8 mouse cellular contexts compared by ENCODE assay signal in genomic region chr6:52936995-52937394, GRCm38 (mm10).
DNase-seq lines count a peak whose midpoint lies in the region; ATAC-seq and TF ChIP-seq lines count a peak whose summit lies in the region.

No protein-coding gene starts in this region.

- no peaks in the 10 kb centered on the region for H3K9me3 ChIP-seq in hindbrain, postnatal 0 days (ENCODE audit: low read length)
- no peaks in the 10 kb centered on the region for H3K9me3 ChIP-seq in hindbrain, embryonic 10.5 days

- no peak overlapping the region for H3K4me3 ChIP-seq in hindbrain, postnatal 0 days (ENCODE audit: low read length)
- no peak overlapping the region for H3K4me3 ChIP-seq in hindbrain, embryonic 10.5 days
- no peak overlapping the region for H3K4me3 ChIP-seq in layer of hippocampus, adult 2 months

- no peak overlapping the region for H3K4me2 ChIP-seq in hindbrain, postnatal 0 days (ENCODE audit: low read depth, low read length)

- no peaks in the 10 kb centered on the region for H3K4me1 ChIP-seq in hindbrain, postnatal 0 days (ENCODE audit: insufficient read depth, low read length)
- peaks cover 15% of the 10 kb centered on the region for H3K4me1 ChIP-seq in hindbrain, embryonic 10.5 days (replicated peaks)

- ATAC-seq in hindbrain, postnatal 0 days, result no peak
- ATAC-seq in granulocyte monocyte progenitor cell, adult 5-6 weeks (replicated peaks; ENCODE audit: poor library complexity, severe bottlenecking), result no peak

- TF ChIP-seq CTCF in hindbrain, postnatal 0 days (IDR thresholded peaks at IDR 0.05; ENCODE audit: low read depth), result no peak
- TF ChIP-seq CTCF in layer of hippocampus, adult 2 months (conservative IDR thresholded peaks at IDR 0.05), result no peak

- WGBS in hindbrain, postnatal 0 days, result 32% methylated on average over 10 of the region's 10 CpGs
- WGBS in hindbrain, embryonic 10.5 days, result 90% methylated on average over 10 of the region's 10 CpGs

- no peaks in the 10 kb centered on the region for H3K36me3 ChIP-seq in hindbrain, postnatal 0 days (ENCODE audit: insufficient read depth, low read length)
- H3K36me3 ChIP-seq in hindbrain, embryonic 10.5 days, result no peaks in the 10 kb centered on the region

- no peak overlapping the region for H3K27ac ChIP-seq in hindbrain, postnatal 0 days
- no peak overlapping the region for H3K27ac ChIP-seq in hindbrain, embryonic 10.5 days
- no peak overlapping the region for H3K27ac ChIP-seq in layer of hippocampus, adult 2 months

- H3K27me3 ChIP-seq in hindbrain, postnatal 0 days (ENCODE audit: insufficient read depth, low read length), result no peaks in the 10 kb centered on the region
- H3K27me3 ChIP-seq in hindbrain, embryonic 10.5 days (ENCODE audit: insufficient read depth, poor library complexity, severe bottlenecking), result no peaks in the 10 kb centered on the region

- DNase-seq in hindbrain, postnatal 0 days (ENCODE audit: low spot score), result peak; percentile 82
- DNase-seq in hindbrain, embryonic 10.5 days (ENCODE audit: low spot score), result no peak
- DNase-seq in urinary bladder, postnatal 25 days (ENCODE audit: low spot score), result peak; percentile 34
- DNase-seq in urinary bladder, postnatal 36 days (ENCODE audit: low spot score in 2 of 2), result no peak
- peak; percentile 89 for DNase-seq in kidney, postnatal 10 days
- DNase-seq in layer of hippocampus, adult 2 months (ENCODE audit: low spot score in 2 of 2), result no peak
- DNase-seq in c-Kit-positive CD71-positive TER-119-positive erythroid progenitor cells, embryonic 14.5 days (ENCODE audit: low spot score), result no peak

- H3K9ac ChIP-seq in hindbrain, postnatal 0 days (replicated peaks; ENCODE audit: low read length), result no peak overlapping the region

Comparison
In these comparisons a context has a peak if more than half of its experiments do, and no peak if none do; other contexts are left out.
1. DNase-seq: peak in hindbrain, postnatal 0 days (single experiment), urinary bladder, postnatal 25 days (single experiment) and kidney, postnatal 10 days (single experiment); none in hindbrain, embryonic 10.5 days (single experiment), urinary bladder, postnatal 36 days (0 of 2), layer of hippocampus, adult 2 months (0 of 2) and c-Kit-positive CD71-positive TER-119-positive erythroid progenitor cells, embryonic 14.5 days (single experiment).